Mouse (Mus musculus): ENCODE data around the gene Ndufaf4.
"Not testable (repeated sequence)": the region's sequence is repeated elsewhere in the genome, so short reads cannot be mapped to it uniquely, and the experiment has no call there.

Ndufaf4 gene

GRCm38 (mm10) chr4:24897851-24898515 lies at the start of gene Ndufaf4:
TSS of gene Ndufaf4 (plus strand) at chr4:24898083.
- peak; percentile 100 for DNase-seq (ENCODE audit: low spot score)

GRCm38 (mm10) chr4:24850401-24851325 lies 47.2 kb upstream of the Ndufaf4 start, which contains the start of gene Klhl32:
TSS of gene Klhl32 (minus strand) at chr4:24851124.
- peak; percentile 81 for DNase-seq (ENCODE audit: low spot score)

GRCm38 (mm10) chr4:24865691-24866090 lies 32.2 kb upstream of the Ndufaf4 start:
- DNase-seq (ENCODE audit: low spot score) = no peak

- no peak for DNase-seq (ENCODE audit: low spot score)
These were observed 28.7 kb upstream of the Ndufaf4 start for GRCm38 (mm10) chr4:24869230-24869629.

GRCm38 (mm10) chr4:24889386-24889785 lies 8.5 kb upstream of the Ndufaf4 start:
- not testable (repeated sequence) for DNase-seq (ENCODE audit: low spot score)

GRCm38 (mm10) chr4:24892293-24892692 lies 5.6 kb upstream of the Ndufaf4 start:
- DNase-seq (ENCODE audit: low spot score) = not testable (repeated sequence)

GRCm38 (mm10) chr4:24894625-24895024 lies 3.3 kb upstream of the Ndufaf4 start:
- DNase-seq (ENCODE audit: low spot score) = no peak

- no peak for DNase-seq (ENCODE audit: low spot score)
These were observed 1.1 kb upstream of the Ndufaf4 start for GRCm38 (mm10) chr4:24896829-24897228.

GRCm38 (mm10) chr4:24897351-24897750 lies 532 bp upstream of the Ndufaf4 start:
- no peak for DNase-seq (ENCODE audit: low spot score)

GRCm38 (mm10) chr4:24898636-24899035 lies 753 bp downstream of the Ndufaf4 start:
- DNase-seq (ENCODE audit: low spot score) = no peak

GRCm38 (mm10) chr4:24899146-24899545 lies 1.3 kb downstream of the Ndufaf4 start:
- no peak for DNase-seq (ENCODE audit: low spot score)

GRCm38 (mm10) chr4:24907745-24908144 lies 9.9 kb downstream of the Ndufaf4 start:
- DNase-seq (ENCODE audit: low spot score) = no peak

- DNase-seq (ENCODE audit: low spot score) = no peak
These were observed 17.7 kb downstream of the Ndufaf4 start for GRCm38 (mm10) chr4:24915631-24916030.

GRCm38 (mm10) chr4:24920006-24920577 lies 22.2 kb downstream of the Ndufaf4 start:
- no peak for DNase-seq (ENCODE audit: low spot score)

- no peak for DNase-seq (ENCODE audit: low spot score)
These were observed 26.8 kb downstream of the Ndufaf4 start for GRCm38 (mm10) chr4:24924726-24925125.

GRCm38 (mm10) chr4:24928260-24928780 lies 30.4 kb downstream of the Ndufaf4 start:
- no peak for DNase-seq (ENCODE audit: low spot score)

- no peak for DNase-seq (ENCODE audit: low spot score)
These were observed 31.0 kb downstream of the Ndufaf4 start for GRCm38 (mm10) chr4:24928926-24929325.

- no peak for DNase-seq (ENCODE audit: low spot score)
These were observed 45.0 kb downstream of the Ndufaf4 start for GRCm38 (mm10) chr4:24942728-24943424.

All from testis, postnatal 10 days (tissue).